Mouse (Mus musculus): ENCODE data around the gene Phldb2.

GRCm38 (mm10) chr16:45757421-45758078 lies 195.8 kb downstream of the Phldb2 start:
- TF ChIP-seq CTCF (IDR thresholded peaks at IDR 0.05; ENCODE audit: low read depth, low read length) (no peak), GATA1 (IDR thresholded peaks at IDR 0.05; ENCODE audit: borderline replicate concordance, low read length) (no peak), POLR2AphosphoS5 (IDR thresholded peaks at IDR 0.05; ENCODE audit: insufficient replicate concordance, low read depth, low read length) (no peak), TAL1 (conservative IDR thresholded peaks at IDR 0.05; ENCODE audit: low read depth, low read length) (no peak)
